8 mouse cellular contexts compared by ENCODE assay signal in genomic region chr16:21818132-21818531, GRCm38 (mm10). TPM values are rescaled to one million over a fixed set of nuclear protein-coding genes. Genes with fewer than 3 reads are reported as not detected.
DNase-seq lines count a peak whose midpoint lies in the region; ATAC-seq and TF ChIP-seq lines count a peak whose summit lies in the region.

No protein-coding gene starts in this region.

- H3K4me2 ChIP-seq in heart, embryonic 14.5 days (ENCODE audit: low read length) = peak overlapping the region; percentile 22; the same call in 1 of the 2 replicates
- no peak overlapping the region for H3K4me2 ChIP-seq in heart, embryonic 11.5 days
- H3K4me2 ChIP-seq in embryonic facial prominence, embryonic 13.5 days = peak overlapping the region; percentile 11; the same call in 1 of the 2 replicates

- no peaks in the 10 kb centered on the region; a peak in 1 of 4 replicates for H3K4me1 ChIP-seq in heart, embryonic 14.5 days (ENCODE audit: control insufficient read depth in 2 of 2, insufficient read depth in 2 of 2, low read length in 2 of 2)
- H3K4me1 ChIP-seq in heart, embryonic 11.5 days (ENCODE audit: control insufficient read depth, insufficient read depth, low read length) = no peaks in the 10 kb centered on the region
- H3K4me1 ChIP-seq in embryonic facial prominence, embryonic 13.5 days = peaks cover 5% of the 10 kb centered on the region; the same call in 1 of the 2 replicates
- peaks cover 7% of the 10 kb centered on the region; the same call in 1 of the 2 replicates for H3K4me1 ChIP-seq in small intestine, adult 2 months (ENCODE audit: control insufficient read depth, insufficient read depth, insufficient read length, low read length)

- no peak for TF ChIP-seq POLR2A in small intestine, adult 2 months (IDR thresholded peaks at IDR 0.05; ENCODE audit: low read depth, low read length)

- no peak for ATAC-seq in heart, embryonic 14.5 days (ENCODE audit: insufficient number of reproducible peaks, insufficient read depth, low FRiP score, low read depth)
- ATAC-seq in heart, embryonic 11.5 days (replicated peaks; ENCODE audit: insufficient number of reproducible peaks, low FRiP score, low TSS enrichment) = no peak
- no peak for ATAC-seq in embryonic facial prominence, embryonic 13.5 days (ENCODE audit: insufficient number of reproducible peaks, insufficient read depth, low FRiP score, low TSS enrichment, low read depth)

- no peaks in the 10 kb centered on the region for H3K27me3 ChIP-seq in heart, embryonic 14.5 days (ENCODE audit: control insufficient read depth, insufficient read depth, low read length)
- H3K27me3 ChIP-seq in heart, embryonic 11.5 days (ENCODE audit: control insufficient read depth, insufficient read depth, low read length) = no peaks in the 10 kb centered on the region
- no peaks in the 10 kb centered on the region for H3K27me3 ChIP-seq in embryonic facial prominence, embryonic 13.5 days
- H3K27me3 ChIP-seq in small intestine, adult 2 months (ENCODE audit: control insufficient read depth, insufficient read depth, low read length) = no peaks in the 10 kb centered on the region

- no peaks in the 10 kb centered on the region for H3K36me3 ChIP-seq in heart, embryonic 14.5 days (ENCODE audit: control insufficient read depth, insufficient read depth, low read length)
- no peaks in the 10 kb centered on the region for H3K36me3 ChIP-seq in heart, embryonic 11.5 days (ENCODE audit: control insufficient read depth, insufficient read depth, low read length)
- no peaks in the 10 kb centered on the region for H3K36me3 ChIP-seq in embryonic facial prominence, embryonic 13.5 days
- H3K36me3 ChIP-seq in small intestine, adult 2 months (ENCODE audit: control insufficient read depth, insufficient read depth, low read length) = no peaks in the 10 kb centered on the region

- no peak overlapping the region for H3K4me3 ChIP-seq in heart, embryonic 14.5 days (ENCODE audit: control insufficient read depth in 1 of 2, insufficient read depth in 1 of 2, low read depth in 1 of 2, low read length in 2 of 2)
- no peak overlapping the region for H3K4me3 ChIP-seq in heart, embryonic 11.5 days (ENCODE audit: low read depth, low read length)
- no peak overlapping the region for H3K4me3 ChIP-seq in embryonic facial prominence, embryonic 13.5 days
- no peak overlapping the region for H3K4me3 ChIP-seq in small intestine, adult 2 months (ENCODE audit: low read depth, low read length)

- no peaks in the 10 kb centered on the region for H3K9me3 ChIP-seq in heart, embryonic 14.5 days (ENCODE audit: control insufficient read depth, low read length)
- H3K9me3 ChIP-seq in heart, embryonic 11.5 days (replicated peaks; ENCODE audit: control insufficient read depth, low read length) = no peaks in the 10 kb centered on the region
- no peaks in the 10 kb centered on the region for H3K9me3 ChIP-seq in embryonic facial prominence, embryonic 13.5 days

- TF ChIP-seq CTCF in small intestine, adult 2 months (IDR thresholded peaks at IDR 0.05; ENCODE audit: extremely low read depth, insufficient read length, insufficient replicate concordance, low read depth, low read length) = no peak

- no peak overlapping the region for H3K9ac ChIP-seq in heart, embryonic 14.5 days (ENCODE audit: low read length)
- no peak overlapping the region for H3K9ac ChIP-seq in heart, embryonic 11.5 days (ENCODE audit: low read depth, low read length)
- H3K9ac ChIP-seq in embryonic facial prominence, embryonic 13.5 days = no peak overlapping the region

- peak; percentile 77 to 85 for DNase-seq in kidney, postnatal 4 days
- no peak for DNase-seq in natural killer cell, adult 2 months (ENCODE audit: low spot score in 2 of 2)
- no peak for DNase-seq in left cerebral cortex, adult 9 months (ENCODE audit: low spot score in 2 of 2)
- DNase-seq in cerebellum, postnatal 36 days = no peak

- 39% methylated on average over 9 of the region's 9 CpGs for WGBS in heart, embryonic 14.5 days
- WGBS in heart, embryonic 11.5 days (ENCODE audit: insufficient replicate concordance) = 43% methylated on average over 9 of the region's 9 CpGs
- WGBS in embryonic facial prominence, embryonic 13.5 days = 41% methylated on average over 9 of the region's 9 CpGs
- 13% methylated on average over 9 of the region's 9 CpGs for WGBS in small intestine, adult 2 months

- H3K27ac ChIP-seq in heart, embryonic 14.5 days (replicated peaks in 1 of 2; ENCODE audit: control insufficient read depth in 1 of 2, insufficient read depth in 1 of 2, low read depth in 2 of 2, low read length in 2 of 2) = no peak overlapping the region
- H3K27ac ChIP-seq in heart, embryonic 11.5 days (ENCODE audit: low read depth, low read length) = no peak overlapping the region
- no peak overlapping the region for H3K27ac ChIP-seq in embryonic facial prominence, embryonic 13.5 days
- H3K27ac ChIP-seq in small intestine, adult 2 months (ENCODE audit: insufficient read depth, low read depth, low read length) = peak overlapping the region; percentile 20

RNA-seq across cellular contexts. Expression of gene Map3k13, which starts 24.0 kb away (rescaled TPM):
- polyA plus RNA-seq in heart, embryonic 14.5 days (2014; fragmentation: Nextera tagmentation; extraction: Ambion mirVana) = 0.80 and 0.92 TPM in 2 replicates
- polyA plus RNA-seq in heart, embryonic 11.5 days (2014; fragmentation: Nextera tagmentation; extraction: Ambion mirVana) = 0.79 and 1.1 TPM in 2 replicates
- 0.81 and 0.95 TPM in 2 replicates for polyA plus RNA-seq in embryonic facial prominence, embryonic 13.5 days (2015; fragmentation: Nextera tagmentation; extraction: Ambion mirVana)
- 4.6 and 11.2 TPM in 2 replicates for polyA plus RNA-seq in small intestine, adult 2 months (2012; rRNA removed)

RNA-seq across cellular contexts. Expression of gene Ehhadh, which starts 30.5 kb away (rescaled TPM):
- polyA plus RNA-seq in heart, embryonic 14.5 days (2014; fragmentation: Nextera tagmentation; extraction: Ambion mirVana) = 2.8 and 3.1 TPM in 2 replicates
- polyA plus RNA-seq in heart, embryonic 11.5 days (2014; fragmentation: Nextera tagmentation; extraction: Ambion mirVana) = 2.8 and 3.0 TPM in 2 replicates
- polyA plus RNA-seq in embryonic facial prominence, embryonic 13.5 days (2015; fragmentation: Nextera tagmentation; extraction: Ambion mirVana) = 2.3 and 2.4 TPM in 2 replicates
- polyA plus RNA-seq in small intestine, adult 2 months (2012; rRNA removed) = 20.4 and 21.1 TPM in 2 replicates

Comparison
In these comparisons a context has a peak if more than half of its experiments do, and no peak if none do; other contexts are left out.
1. DNase-seq: peak in kidney, postnatal 4 days (2 of 2); none in natural killer cell, adult 2 months (0 of 2), left cerebral cortex, adult 9 months (0 of 2) and cerebellum, postnatal 36 days (0 of 2).